Mouse (Mus musculus): Measurements from ENCODE around the gene Dnase1l2. TPM values are rescaled to one million over a fixed set of nuclear protein-coding genes. Genes with fewer than 3 reads are reported as not detected.

Dnase1l2 gene
- polyA plus RNA-seq, 1 experiment: 20.7 TPM

DNA sequence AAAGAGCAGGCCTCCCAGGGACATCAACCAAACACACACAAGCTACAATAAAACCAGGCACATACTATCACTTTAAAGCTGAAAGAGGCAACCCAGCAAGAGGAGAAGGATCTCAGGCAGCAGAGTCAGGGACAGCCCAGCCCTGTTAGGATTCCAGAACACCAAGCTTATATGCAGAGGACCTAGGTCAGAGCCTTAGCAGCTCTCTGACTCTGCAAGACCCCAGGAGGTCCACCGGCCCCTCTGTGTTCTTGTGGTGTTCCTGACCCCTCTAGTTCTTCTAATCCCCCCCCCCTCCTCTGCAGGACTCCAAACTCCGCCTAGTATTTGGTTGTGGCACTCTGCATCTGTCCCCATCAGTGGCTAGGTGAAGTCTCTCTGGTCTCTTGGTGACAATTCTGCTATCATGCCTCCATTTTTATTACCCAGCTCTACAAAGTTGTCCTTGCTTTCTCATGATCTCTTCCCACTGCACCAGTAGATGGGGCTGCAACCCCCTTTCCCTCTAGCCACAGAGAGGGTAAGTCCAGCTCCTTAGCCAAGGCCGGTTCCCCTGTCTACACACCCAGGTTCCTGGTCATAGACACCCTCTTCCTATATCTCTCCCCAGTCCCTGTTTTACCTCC lies 37.4 kb upstream of the Dnase1l2 start:
- no peak overlapping the region for H3K27ac ChIP-seq (ENCODE audit: insufficient read depth, low read length)
- no peak overlapping the region for H3K4me3 ChIP-seq (ENCODE audit: insufficient read depth, low read length)
- TF ChIP-seq CTCF (IDR thresholded peaks at IDR 0.05; ENCODE audit: extremely low read depth, insufficient read depth, low read length) (peak; percentile 46), POLR2A (IDR thresholded peaks at IDR 0.05; ENCODE audit: extremely low read depth, insufficient read depth, low read length) (no peak)
- H3K4me1 ChIP-seq (ENCODE audit: control insufficient read depth, insufficient read depth, low read length): peaks cover 7% of the 10 kb centered on the region

DNA sequence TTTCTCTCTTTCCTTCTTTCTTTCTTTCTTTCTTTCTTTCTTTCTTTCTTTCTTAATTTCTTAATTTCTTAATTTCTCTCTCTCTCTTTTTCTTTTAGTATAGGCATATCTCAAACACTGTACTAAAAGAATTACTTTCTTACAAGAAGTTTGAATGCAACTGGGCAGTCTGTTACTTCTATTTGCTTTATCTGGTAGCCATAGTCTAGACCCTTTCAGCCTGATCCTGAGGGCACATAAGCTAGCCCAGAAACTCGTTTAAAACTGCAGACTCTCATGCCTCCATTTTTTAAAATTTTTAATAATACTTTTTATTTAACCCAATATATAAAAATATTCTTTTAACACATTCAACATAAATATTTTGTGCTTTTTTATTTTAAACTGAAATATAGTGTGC lies 36.5 kb upstream of the Dnase1l2 start:
- Histone ChIP-seq H3K4me3 (ENCODE audit: insufficient read depth, low read length) (peak overlapping the region; percentile 52; the same call in 1 of the 2 replicates), H3K4me1 (ENCODE audit: control insufficient read depth, insufficient read depth, low read length) (peaks cover 6% of the 10 kb centered on the region; the same call in 1 of the 2 replicates), H3K27ac (ENCODE audit: insufficient read depth, low read length) (no peak overlapping the region)
- TF ChIP-seq CTCF (IDR thresholded peaks at IDR 0.05; ENCODE audit: extremely low read depth, insufficient read depth, low read length) (no peak), POLR2A (IDR thresholded peaks at IDR 0.05; ENCODE audit: extremely low read depth, insufficient read depth, low read length) (no peak)

GRCm38 (mm10) chr17:24478663-24479380 lies 35.9 kb upstream of the Dnase1l2 start, which contains the start of gene Mlst8:
TSS of gene Mlst8 (minus strand) at chr17:24479078.
- H3K4me1 ChIP-seq (ENCODE audit: control insufficient read depth, insufficient read depth, low read length): peaks cover 6% of the 10 kb centered on the region; the same call in 1 of the 2 replicates
- H3K27ac ChIP-seq (ENCODE audit: insufficient read depth, low read length): peak within 1 kb of the TSS; percentile 88
- peak within 1 kb of the TSS; percentile 52 for H3K4me3 ChIP-seq (ENCODE audit: insufficient read depth, low read length)
- TF ChIP-seq CTCF (IDR thresholded peaks at IDR 0.05; ENCODE audit: extremely low read depth, insufficient read depth, low read length): peak; percentile 83
- TF ChIP-seq POLR2A (IDR thresholded peaks at IDR 0.05; ENCODE audit: extremely low read depth, insufficient read depth, low read length): peak; percentile 77

- no peak for TF ChIP-seq CTCF (IDR thresholded peaks at IDR 0.05; ENCODE audit: extremely low read depth, insufficient read depth, low read length)
- TF ChIP-seq POLR2A (IDR thresholded peaks at IDR 0.05; ENCODE audit: extremely low read depth, insufficient read depth, low read length): no peak
- peaks cover 6% of the 10 kb centered on the region; the same call in 1 of the 2 replicates for H3K4me1 ChIP-seq (ENCODE audit: control insufficient read depth, insufficient read depth, low read length)
- no peak overlapping the region for H3K27ac ChIP-seq (ENCODE audit: insufficient read depth, low read length)
- peak overlapping the region; percentile 52 for H3K4me3 ChIP-seq (ENCODE audit: insufficient read depth, low read length)
Observed at GRCm38 (mm10) chr17:24477985-24478600, 35.2 kb upstream of the Dnase1l2 start.

DNA sequence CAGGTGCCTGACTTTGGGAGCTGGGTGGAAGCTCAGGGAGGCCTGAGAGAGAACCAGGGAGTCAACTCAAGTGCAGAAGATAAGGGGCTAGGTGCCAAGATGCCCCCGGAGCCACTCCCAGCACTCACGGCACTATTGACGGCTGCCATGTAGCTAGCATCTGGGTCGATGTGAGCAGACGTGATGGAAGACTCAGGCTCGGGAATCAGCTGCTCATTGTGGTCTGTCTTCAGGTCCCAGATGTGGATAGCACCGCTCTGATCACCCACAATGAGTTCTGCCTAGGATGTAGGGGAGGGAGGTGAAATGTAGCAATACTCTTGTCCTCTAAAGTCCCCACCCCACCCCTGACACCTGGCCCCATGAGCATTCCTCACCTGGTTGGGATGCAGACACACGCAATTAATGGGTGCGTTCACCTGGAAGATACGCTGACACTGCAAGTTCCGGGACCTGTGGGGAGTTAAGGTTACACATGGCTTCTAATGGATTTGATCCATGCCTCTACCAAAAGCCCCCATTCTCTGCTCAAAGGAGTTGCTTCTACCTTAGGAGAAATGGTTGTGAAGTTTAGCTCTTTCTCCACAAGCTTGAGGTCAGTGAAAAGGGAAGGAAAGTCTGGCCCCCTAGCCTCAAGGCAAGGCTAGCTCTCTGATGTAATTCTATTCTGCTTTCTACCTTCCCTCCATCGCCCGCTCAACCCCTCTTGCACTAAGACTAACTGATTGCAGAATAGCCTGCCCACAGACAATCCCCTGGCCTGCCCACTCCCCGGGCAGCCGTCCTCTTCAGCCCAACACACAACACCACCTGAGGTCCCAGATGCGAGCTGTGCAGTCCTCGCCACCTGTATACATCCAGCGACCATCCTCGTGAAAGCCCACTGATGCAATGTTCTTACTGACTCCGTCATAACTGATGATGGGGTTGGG lies 34.4 kb upstream of the Dnase1l2 start:
- Histone ChIP-seq H3K4me3 (ENCODE audit: insufficient read depth, low read length) (no peak overlapping the region; the same call in 1 of the 2 replicates), H3K4me1 (ENCODE audit: control insufficient read depth, insufficient read depth, low read length) (peaks cover 10% of the 10 kb centered on the region), H3K27ac (ENCODE audit: insufficient read depth, low read length) (no peak overlapping the region)
- no peak for TF ChIP-seq POLR2A (IDR thresholded peaks at IDR 0.05; ENCODE audit: extremely low read depth, insufficient read depth, low read length)
- TF ChIP-seq CTCF (IDR thresholded peaks at IDR 0.05; ENCODE audit: extremely low read depth, insufficient read depth, low read length): no peak

GRCm38 (mm10) chr17:24476022-24476776 lies 33.3 kb upstream of the Dnase1l2 start:
- Histone ChIP-seq H3K4me3 (ENCODE audit: insufficient read depth, low read length) (no peak overlapping the region), H3K27ac (ENCODE audit: insufficient read depth, low read length) (no peak overlapping the region), H3K4me1 (ENCODE audit: control insufficient read depth, insufficient read depth, low read length) (peaks cover 15% of the 10 kb centered on the region)
- TF ChIP-seq POLR2A (IDR thresholded peaks at IDR 0.05; ENCODE audit: extremely low read depth, insufficient read depth, low read length): no peak
- no peak for TF ChIP-seq CTCF (IDR thresholded peaks at IDR 0.05; ENCODE audit: extremely low read depth, insufficient read depth, low read length)

DNA sequence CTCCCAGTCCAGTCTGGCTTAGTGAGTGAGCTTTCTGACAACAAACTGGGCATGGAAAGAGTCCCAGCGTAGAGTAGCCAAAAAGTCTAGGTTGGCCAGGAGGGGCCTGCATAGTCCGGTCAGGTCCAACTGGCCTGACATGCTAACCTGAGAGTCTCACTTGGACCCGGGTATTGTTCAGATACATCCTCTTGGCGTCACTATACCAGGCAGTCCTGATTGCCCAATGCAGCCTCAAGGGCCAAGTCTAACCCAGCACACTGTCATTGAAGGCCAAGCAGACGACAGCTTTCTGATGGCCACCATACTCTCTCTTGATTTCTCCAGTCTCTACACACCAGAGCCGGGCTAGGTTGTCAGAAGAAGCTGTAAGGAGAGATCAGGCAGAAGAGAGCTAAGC lies 32.7 kb upstream of the Dnase1l2 start:
- H3K4me3 ChIP-seq (ENCODE audit: insufficient read depth, low read length): no peak overlapping the region
- peaks cover 15% of the 10 kb centered on the region for H3K4me1 ChIP-seq (ENCODE audit: control insufficient read depth, insufficient read depth, low read length)
- no peak overlapping the region for H3K27ac ChIP-seq (ENCODE audit: insufficient read depth, low read length)
- TF ChIP-seq CTCF (IDR thresholded peaks at IDR 0.05; ENCODE audit: extremely low read depth, insufficient read depth, low read length): no peak
- no peak for TF ChIP-seq POLR2A (IDR thresholded peaks at IDR 0.05; ENCODE audit: extremely low read depth, insufficient read depth, low read length)

GRCm38 (mm10) chr17:24474557-24474956 lies 31.7 kb upstream of the Dnase1l2 start:
- TF ChIP-seq POLR2A (IDR thresholded peaks at IDR 0.05; ENCODE audit: extremely low read depth, insufficient read depth, low read length) (peak; percentile 63; the same call in 1 of the 2 replicates), CTCF (IDR thresholded peaks at IDR 0.05; ENCODE audit: extremely low read depth, insufficient read depth, low read length) (no peak)
- Histone ChIP-seq H3K27ac (ENCODE audit: insufficient read depth, low read length) (peak overlapping the region; percentile 95), H3K4me1 (ENCODE audit: control insufficient read depth, insufficient read depth, low read length) (peaks cover 15% of the 10 kb centered on the region), H3K4me3 (ENCODE audit: insufficient read depth, low read length) (no peak overlapping the region)
